Mouse (Mus musculus) C2C12 (cell line): ENCODE data around the gene Hk2. TPM values are rescaled to one million over a fixed set of nuclear protein-coding genes. Genes with fewer than 3 reads are reported as not detected.

ENCODE experiments used
- H3K27me3 ChIP-seq: one replicate; pipeline ENCODE4 v1.6.1; 2011; ENCODE audit not compliant: control insufficient read depth, insufficient read depth, insufficient read length
- H3K36me3 ChIP-seq: one replicate; pipeline ENCODE4 v1.6.1; 2011; ENCODE audit not compliant: control insufficient read depth, insufficient read depth
- H3K4me3 ChIP-seq: one replicate; pipeline ENCODE4 v1.5.1; 2011; ENCODE audit warnings: mild to moderate bottlenecking, control low read depth; ENCODE audit not compliant: poor library complexity, insufficient read depth, severe bottlenecking
- H3K79me2 ChIP-seq: one replicate; pipeline ENCODE4 v1.6.1; 2011; ENCODE audit not compliant: control insufficient read depth, insufficient read depth
- H3K79me3 ChIP-seq: one replicate; pipeline ENCODE4 v1.6.1; 2011; ENCODE audit warnings: low read depth, control low read depth
- H3ac ChIP-seq: one replicate; pipeline ENCODE3; 2011; ENCODE audit warnings: low read depth; ENCODE audit not compliant: control insufficient read depth, insufficient read length
- CEBPB ChIP-seq: IDR thresholded peaks from one replicate; pipeline ENCODE4 v1.6.1; 2011; ENCODE audit warnings: low read depth, mild to moderate bottlenecking, control low read depth, moderate library complexity
- CTCF ChIP-seq: IDR thresholded peaks from one replicate; pipeline ENCODE4 v1.5.1; 2011; ENCODE audit not compliant: control insufficient read depth, insufficient read depth, insufficient read length
- FOSL1 ChIP-seq: IDR thresholded peaks from one replicate; pipeline ENCODE4 v1.8.0; 2011; ENCODE audit warnings: mild to moderate bottlenecking, low read length; ENCODE audit not compliant: poor library complexity, insufficient read depth, severe bottlenecking
- MAX ChIP-seq: IDR thresholded peaks from one replicate; pipeline ENCODE4 v1.6.1; 2011; ENCODE audit warnings: mild to moderate bottlenecking, control low read depth
- MYOD1 ChIP-seq: IDR thresholded peaks from one replicate; pipeline ENCODE4 v1.6.1; 2011; ENCODE audit warnings: low read depth; ENCODE audit not compliant: control insufficient read depth, insufficient read length
- MYOG ChIP-seq: IDR thresholded peaks from one replicate; pipeline ENCODE4 v1.6.1; 2011; ENCODE audit not compliant: control insufficient read depth, insufficient read length; ENCODE audit errors: extremely low read depth
- USF1 ChIP-seq: IDR thresholded peaks from one replicate; pipeline ENCODE4 v1.6.1; 2011; ENCODE audit warnings: low read depth, mild to moderate bottlenecking, control low read depth, moderate library complexity
- polyA plus RNA-seq: library from polyadenylated mRNA; unstranded; fragments of >200 nt; fragmentation: generic; extraction: Trizol; gene quantifications from one replicate; pipeline ENCODE4 v1.2.1, GENCODE M21; 2012; ENCODE audit warnings: missing spikeins

Gene Hk2
- polyA plus RNA-seq, 1 experiment, result 24.3 TPM

DNA sequence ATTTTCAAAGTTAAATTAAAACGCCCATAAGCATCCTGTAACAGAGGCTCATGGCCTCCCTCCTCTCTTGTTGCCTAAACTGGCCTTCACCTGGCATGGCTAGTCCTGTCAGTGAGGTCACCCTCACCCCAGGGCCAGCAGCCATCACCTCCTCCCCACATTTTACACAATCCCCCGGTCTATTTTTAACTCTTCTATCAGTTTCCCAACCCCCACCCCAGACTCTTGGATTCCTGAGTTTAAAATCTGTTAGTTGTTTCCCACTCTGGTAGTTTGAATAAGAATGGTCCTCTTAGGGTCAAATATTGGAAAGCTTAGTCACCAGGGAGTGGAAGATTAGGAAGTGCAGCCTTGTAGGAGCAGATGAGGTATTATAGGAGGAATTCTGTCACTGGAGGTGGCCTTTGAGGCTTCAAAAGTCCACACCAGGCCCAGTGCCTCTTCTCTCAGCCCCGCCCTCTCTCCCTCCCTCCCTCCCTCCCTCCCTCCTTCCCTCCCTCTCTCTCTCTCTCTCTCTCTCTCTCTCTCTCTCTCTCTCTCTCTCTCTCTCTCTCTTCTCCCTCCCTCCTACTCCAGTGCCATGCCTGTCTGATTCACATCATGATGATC lies 13.4 kb downstream of the Hk2 start:
- H3K79me3 ChIP-seq, result peaks cover 49% of the 10 kb centered on the region
- H3K27me3 ChIP-seq, result no peaks in the 10 kb centered on the region
- peaks cover 84% of the 10 kb centered on the region for H3K79me2 ChIP-seq
- H3K4me3 ChIP-seq, result no peak overlapping the region
- TF ChIP-seq CEBPB (no peak), MYOG (no peak)
- H3ac ChIP-seq, result no peak overlapping the region
- peaks cover 18% of the 10 kb centered on the region for H3K36me3 ChIP-seq

DNA sequence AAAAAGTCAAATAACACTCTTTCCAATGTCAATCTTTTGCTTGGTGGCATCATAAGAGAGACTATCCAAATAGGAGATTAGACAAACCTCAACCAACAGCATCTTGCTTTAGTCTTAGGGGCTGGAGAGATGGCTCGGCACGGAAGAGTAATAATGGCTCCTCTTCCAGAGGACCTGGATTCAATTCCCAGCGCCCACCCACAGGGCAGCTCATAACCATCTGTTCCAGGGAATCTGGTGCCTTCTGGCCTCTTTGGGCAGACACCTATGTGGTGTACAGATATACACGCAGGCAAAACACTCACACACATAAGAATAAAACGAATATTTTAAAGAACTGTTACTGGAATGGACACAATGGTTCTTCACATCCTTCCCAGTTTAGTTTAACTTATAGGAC lies 15.0 kb downstream of the Hk2 start:
- H3ac ChIP-seq, result no peak overlapping the region

DNA sequence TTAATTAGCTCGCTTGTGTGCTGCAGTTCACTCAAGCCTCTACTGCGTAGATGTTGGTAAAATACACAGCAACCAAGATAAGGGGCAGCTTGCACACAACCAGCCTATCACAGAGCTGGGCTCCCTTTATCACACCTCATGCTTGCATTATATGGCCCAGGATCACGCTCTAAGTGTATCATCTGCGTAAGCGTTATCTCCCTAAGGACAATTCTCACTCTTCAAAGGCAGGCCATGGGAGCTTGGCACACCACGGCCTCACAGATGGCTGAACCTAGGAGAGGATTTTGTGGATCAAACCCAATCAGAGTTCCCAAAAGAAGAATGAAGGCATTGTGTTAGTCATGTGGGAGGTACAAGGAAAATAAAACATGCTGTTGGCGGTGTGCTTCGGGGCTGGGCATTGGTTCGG lies 17.4 kb downstream of the Hk2 start:
- H3K27me3 ChIP-seq, result no peaks in the 10 kb centered on the region
- H3K79me2 ChIP-seq, result peaks cover 79% of the 10 kb centered on the region
- H3K4me3 ChIP-seq, result no peak overlapping the region
- H3K79me3 ChIP-seq, result peaks cover 18% of the 10 kb centered on the region
- H3K36me3 ChIP-seq, result peaks cover 18% of the 10 kb centered on the region
- no peak overlapping the region for H3ac ChIP-seq
- TF ChIP-seq USF1 (no peak), CEBPB (no peak), MYOG (no peak), CTCF (no peak), FOSL1 (no peak), MYOD1 (no peak), MAX (no peak)

More for the DNA sequence above, 15.0 kb downstream of the Hk2 start:
- peaks cover 36% of the 10 kb centered on the region for H3K79me3 ChIP-seq
- peaks cover 18% of the 10 kb centered on the region for H3K36me3 ChIP-seq
- no peaks in the 10 kb centered on the region for H3K27me3 ChIP-seq
- TF ChIP-seq CEBPB (no peak), MYOG (no peak), USF1 (no peak)
- H3K79me2 ChIP-seq, result peaks cover 84% of the 10 kb centered on the region
- no peak overlapping the region for H3K4me3 ChIP-seq

- peaks cover 79% of the 10 kb centered on the region for H3K79me2 ChIP-seq
- no peak overlapping the region for H3K4me3 ChIP-seq
- peaks cover 21% of the 10 kb centered on the region for H3K79me3 ChIP-seq
- peaks cover 18% of the 10 kb centered on the region for H3K36me3 ChIP-seq
- H3K27me3 ChIP-seq, result no peaks in the 10 kb centered on the region
- H3ac ChIP-seq, result no peak overlapping the region
- TF ChIP-seq CTCF (no peak), FOSL1 (peak; percentile 71), USF1 (peak; percentile 89), MAX (peak; percentile 96), CEBPB (peak; percentile 46), MYOG (no peak)
Measured at GRCm38 (mm10) chr6:82756216-82756615, 18.0 kb downstream of the Hk2 start.

GRCm38 (mm10) chr6:82755338-82755737 lies 18.9 kb downstream of the Hk2 start:
- Histone ChIP-seq H3K36me3 (peaks cover 27% of the 10 kb centered on the region), H3K79me3 (peaks cover 24% of the 10 kb centered on the region)
- TF ChIP-seq FOSL1, result no peak
- TF ChIP-seq CTCF, result peak; percentile 11
- TF ChIP-seq MAX, result no peak

DNA sequence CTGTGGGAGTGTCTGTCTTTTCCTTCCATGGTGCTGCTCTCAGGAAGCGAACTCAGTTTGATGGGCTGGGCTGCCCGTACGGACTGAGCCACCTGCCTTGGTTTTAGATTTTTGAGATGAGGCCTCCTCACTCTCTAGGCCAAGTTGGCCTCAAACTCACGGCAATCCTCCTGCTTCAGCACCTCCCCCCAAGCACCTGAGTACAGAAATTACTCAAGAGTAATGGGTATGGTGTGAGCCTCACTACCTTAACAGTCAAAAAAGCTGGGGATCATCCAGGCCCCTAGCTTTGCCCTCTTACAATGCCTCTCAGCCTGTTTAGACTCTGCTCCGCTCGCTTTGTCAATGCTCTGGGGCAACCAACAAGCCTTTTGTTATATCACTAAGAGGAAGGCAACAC lies 19.5 kb downstream of the Hk2 start:
- H3K4me3 ChIP-seq, result no peak overlapping the region
- peaks cover 25% of the 10 kb centered on the region for H3K79me3 ChIP-seq
- H3K79me2 ChIP-seq, result peaks cover 82% of the 10 kb centered on the region
- H3ac ChIP-seq, result no peak overlapping the region
- H3K27me3 ChIP-seq, result no peaks in the 10 kb centered on the region
- TF ChIP-seq CEBPB, result no peak
- TF ChIP-seq MYOD1, result no peak
- peaks cover 29% of the 10 kb centered on the region for H3K36me3 ChIP-seq

More at GRCm38 (mm10) chr6:82755338-82755737, 18.9 kb downstream of the Hk2 start:
- no peaks in the 10 kb centered on the region for H3K27me3 ChIP-seq
- H3K79me2 ChIP-seq, result peaks cover 82% of the 10 kb centered on the region
- H3ac ChIP-seq, result no peak overlapping the region
- no peak overlapping the region for H3K4me3 ChIP-seq
